Mouse (Mus musculus) urinary bladder, postnatal 14 days (tissue): ENCODE data around the gene Pkig.

Source experiments
- DNase-seq: peaks from one replicate; pipeline ENCODE4 v3.0.0; 2021; ENCODE audit warnings: low spot score

Pkig gene

GRCm38 (mm10) chr2:163758146-163758545, 100.0 kb downstream of the Pkig start:
- no peak for DNase-seq

- no peak for DNase-seq
These were observed 102.4 kb downstream of the Pkig start for GRCm38 (mm10) chr2:163760589-163760988.

GRCm38 (mm10) chr2:163761402-163761801, 103.2 kb downstream of the Pkig start:
- DNase-seq = no peak

- no peak for DNase-seq
These were observed 108.1 kb downstream of the Pkig start for GRCm38 (mm10) chr2:163766261-163766660.

- DNase-seq = no peak
These were observed 108.7 kb downstream of the Pkig start for GRCm38 (mm10) chr2:163766890-163767289.

- no peak for DNase-seq
These were observed 112.5 kb downstream of the Pkig start for GRCm38 (mm10) chr2:163770731-163771130.
